Mouse (Mus musculus) intestine, postnatal 0 days (tissue): ENCODE data around the gene Ggt7. TPM values are rescaled to one million over a fixed set of nuclear protein-coding genes. Genes with fewer than 3 reads are reported as not detected.
A peak's percentile ranks its signal among the peaks of the same experiment; 100 is the strongest.

ENCODE experiments used
- ATAC-seq: fragments of 200-750 bp; cut with Nextera tagmentation; 2 replicates; pipeline ENCODE4 v1.8.0; 2017; ENCODE audit warnings: mild to moderate bottlenecking, moderate TSS enrichment, moderate library complexity
- H3K27ac ChIP-seq: fragments of 300-500 bp; sonication (generic); 2 replicates; pipeline ENCODE4 v1.5.1; 2014; ENCODE audit warnings: mild to moderate bottlenecking, low read depth, low read length, moderate library complexity
- H3K27me3 ChIP-seq: fragments of 300-500 bp; sonication (generic); replicated peaks from 2 replicates; pipeline ENCODE4 v1.6.1; 2014; ENCODE audit warnings: low read length, mixed read lengths; ENCODE audit not compliant: control insufficient read depth, insufficient read depth
- H3K36me3 ChIP-seq: fragments of 300-500 bp; sonication (generic); 2 replicates; pipeline ENCODE4 v1.6.1; 2014; ENCODE audit warnings: mild to moderate bottlenecking, moderate library complexity; ENCODE audit not compliant: control insufficient read depth, insufficient read depth
- H3K4me1 ChIP-seq: fragments of 300-500 bp; sonication (generic); replicated peaks from 2 replicates; pipeline ENCODE4 v1.6.1; 2014; ENCODE audit warnings: antibody characterized with exemption, low read length, mixed read lengths; ENCODE audit not compliant: control insufficient read depth, insufficient read depth
- H3K4me2 ChIP-seq: fragments of 300-500 bp; sonication (generic); replicated peaks from 2 replicates; pipeline ENCODE4 v1.6.1; 2014; ENCODE audit warnings: low read depth, mild to moderate bottlenecking, moderate library complexity
- H3K4me3 ChIP-seq: fragments of 300-500 bp; sonication (generic); 2 replicates; pipeline ENCODE4 v1.5.1; 2014; ENCODE audit warnings: low read depth, low read length
- H3K9ac ChIP-seq: fragments of 300-500 bp; sonication (generic); 2 replicates; pipeline ENCODE4 v1.6.1; 2014; ENCODE audit warnings: mild to moderate bottlenecking, low read depth, low read length
- H3K9me3 ChIP-seq: fragments of 300-500 bp; sonication (generic); 2 replicates; pipeline ENCODE4 v1.6.1; 2016; ENCODE audit warnings: mixed run types; ENCODE audit not compliant: control insufficient read depth
- CTCF ChIP-seq: sonication (generic); IDR thresholded peaks from 2 replicates; pipeline ENCODE4 v1.5.1; 2016; ENCODE audit warnings: low read depth, mild to moderate bottlenecking, control low read depth, antibody characterized with exemption, moderate library complexity
- WGBS: fragments of 180-500 bp; shearing (Covaris S2); extraction: QIAGEN DNeasy Blood & Tissue Kit; methylation state at CpG from one replicate; pipeline ENCODE4 v1.1.7; 2014; 5-methylcytosine and 5-hydroxymethylcytosine counted together
- polyA plus RNA-seq: library from polyadenylated mRNA; unstranded; fragments of >200 nt; fragmentation: Nextera tagmentation; extraction: Ambion mirVana; gene quantifications from 2 replicates; pipeline ENCODE4 v1.2.1, GENCODE M21; 2015

Ggt7 gene
- polyA plus RNA-seq, 1 experiment from 2014 or later = 2.6 TPM

DNA sequence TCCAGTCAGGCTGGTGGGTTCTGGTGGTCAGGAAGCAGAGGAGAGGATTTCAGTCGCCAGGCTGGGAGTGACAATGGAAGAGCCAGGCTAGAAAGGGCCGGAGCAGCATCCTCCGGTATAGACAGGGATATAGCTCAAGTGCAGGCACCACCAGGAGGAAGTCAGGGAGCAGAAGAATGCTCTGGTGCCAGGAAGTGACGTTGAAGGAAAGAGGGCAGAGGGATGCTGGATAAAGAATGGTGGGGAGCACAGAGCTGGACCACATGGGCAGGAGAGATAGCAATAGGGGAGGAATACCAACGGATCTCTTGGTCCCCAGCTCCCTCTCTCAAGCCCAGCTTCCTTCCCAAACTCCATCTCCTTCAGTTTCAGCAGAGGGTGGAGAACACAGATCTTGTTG lies 4.5 kb downstream of the Ggt7 start:
- H3K27ac ChIP-seq = no peak overlapping the region

GRCm38 (mm10) chr2:155512479-155512878 lies 5.6 kb downstream of the Ggt7 start:
- Histone ChIP-seq H3K4me2 (no peak overlapping the region), H3K36me3 (no peaks in the 10 kb centered on the region), H3K4me3 (no peak overlapping the region), H3K27ac (no peak overlapping the region), H3K9me3 (no peaks in the 10 kb centered on the region), H3K9ac (no peak overlapping the region), H3K4me1 (no peaks in the 10 kb centered on the region), H3K27me3 (peaks cover 6% of the 10 kb centered on the region; the same call in 1 of the 2 replicates)
- ATAC-seq = no peak
- 54% methylated on average over 4 of the region's 4 CpGs for WGBS
- TF ChIP-seq CTCF = peak; percentile 84

More for the DNA sequence above, 4.5 kb downstream of the Ggt7 start:
- WGBS = 70% methylated on average over 5 of the region's 5 CpGs
- no peak for ATAC-seq
- no peaks in the 10 kb centered on the region for H3K36me3 ChIP-seq
- H3K9ac ChIP-seq = no peak overlapping the region
- H3K27me3 ChIP-seq = peaks cover 6% of the 10 kb centered on the region; the same call in 1 of the 2 replicates
- H3K9me3 ChIP-seq = no peaks in the 10 kb centered on the region
- H3K4me2 ChIP-seq = no peak overlapping the region
- no peak overlapping the region for H3K4me3 ChIP-seq
- no peak for TF ChIP-seq CTCF
- H3K4me1 ChIP-seq = no peaks in the 10 kb centered on the region

- H3K4me2 ChIP-seq = no peak overlapping the region
- WGBS = 74% methylated on average over 10 of the region's 10 CpGs
- no peaks in the 10 kb centered on the region for H3K27me3 ChIP-seq
- no peak overlapping the region for H3K9ac ChIP-seq
- H3K4me1 ChIP-seq = no peaks in the 10 kb centered on the region
- TF ChIP-seq CTCF = no peak
- H3K9me3 ChIP-seq = no peaks in the 10 kb centered on the region
- no peaks in the 10 kb centered on the region for H3K36me3 ChIP-seq
- no peak for ATAC-seq
- H3K4me3 ChIP-seq = no peak overlapping the region
- H3K27ac ChIP-seq = no peak overlapping the region
These were observed 10.1 kb downstream of the Ggt7 start for GRCm38 (mm10) chr2:155507721-155508470.

- Histone ChIP-seq H3K4me2 (no peak overlapping the region), H3K4me3 (no peak overlapping the region), H3K27ac (no peak overlapping the region), H3K36me3 (no peaks in the 10 kb centered on the region), H3K9me3 (no peaks in the 10 kb centered on the region), H3K4me1 (no peaks in the 10 kb centered on the region), H3K9ac (no peak overlapping the region), H3K27me3 (no peaks in the 10 kb centered on the region)
- TF ChIP-seq CTCF = no peak
- no peak for ATAC-seq
- WGBS = 86% methylated on average over 9 of the region's 9 CpGs
These were observed 12.2 kb downstream of the Ggt7 start for GRCm38 (mm10) chr2:155505811-155506210.

DNA sequence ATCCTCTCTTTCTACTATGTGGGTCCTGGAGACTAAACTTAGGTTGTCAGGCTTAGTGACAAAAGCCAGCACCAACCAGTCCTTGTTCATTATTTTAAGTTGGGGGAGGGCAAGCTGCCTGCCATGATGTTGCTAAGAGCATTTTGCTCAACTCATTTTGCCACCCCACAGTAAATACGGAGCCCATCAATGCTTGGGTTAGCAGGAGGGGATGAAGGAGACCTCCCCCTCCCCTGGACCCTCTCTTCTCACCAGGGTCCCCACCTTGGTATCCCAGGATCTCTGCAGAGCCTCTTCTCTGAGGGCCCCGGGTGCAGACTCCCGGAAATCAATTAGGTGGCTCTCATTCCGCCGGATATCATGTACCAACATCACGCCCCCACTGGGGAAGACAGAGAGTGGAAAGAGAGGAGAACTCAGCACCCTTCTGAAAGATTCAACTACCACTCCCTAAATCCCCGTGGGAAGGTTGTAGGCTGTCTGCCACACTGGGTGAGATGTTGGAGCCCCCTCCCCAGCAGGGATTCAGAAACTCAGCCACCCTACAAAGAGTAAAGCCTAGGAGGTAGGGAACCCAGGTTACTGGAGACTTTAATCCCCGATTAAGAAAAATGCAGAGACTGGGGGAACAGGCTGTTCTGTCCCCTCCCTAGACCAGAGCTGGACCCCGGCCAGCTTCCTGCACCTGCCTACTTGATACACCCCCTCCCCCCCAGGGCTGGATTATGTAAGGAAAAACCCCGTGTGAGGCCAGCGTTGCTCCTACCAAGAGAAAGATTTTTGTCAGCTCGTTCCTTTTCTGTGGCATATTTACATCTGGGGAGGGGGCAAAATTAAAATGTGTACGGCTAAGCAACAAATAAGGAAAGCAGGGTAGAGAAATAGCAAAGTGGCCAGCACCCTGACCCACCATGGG lies 13.3 kb downstream of the Ggt7 start:
- ATAC-seq = no peak
- no peak for TF ChIP-seq CTCF
- H3K27me3 ChIP-seq = no peaks in the 10 kb centered on the region
- H3K4me1 ChIP-seq = no peaks in the 10 kb centered on the region
- no peak overlapping the region for H3K4me3 ChIP-seq
- 54% methylated on average over 13 of the region's 13 CpGs for WGBS
- no peak overlapping the region for H3K9ac ChIP-seq
- H3K9me3 ChIP-seq = no peaks in the 10 kb centered on the region
- no peaks in the 10 kb centered on the region for H3K36me3 ChIP-seq
- no peak overlapping the region for H3K4me2 ChIP-seq
- H3K27ac ChIP-seq = no peak overlapping the region

DNA sequence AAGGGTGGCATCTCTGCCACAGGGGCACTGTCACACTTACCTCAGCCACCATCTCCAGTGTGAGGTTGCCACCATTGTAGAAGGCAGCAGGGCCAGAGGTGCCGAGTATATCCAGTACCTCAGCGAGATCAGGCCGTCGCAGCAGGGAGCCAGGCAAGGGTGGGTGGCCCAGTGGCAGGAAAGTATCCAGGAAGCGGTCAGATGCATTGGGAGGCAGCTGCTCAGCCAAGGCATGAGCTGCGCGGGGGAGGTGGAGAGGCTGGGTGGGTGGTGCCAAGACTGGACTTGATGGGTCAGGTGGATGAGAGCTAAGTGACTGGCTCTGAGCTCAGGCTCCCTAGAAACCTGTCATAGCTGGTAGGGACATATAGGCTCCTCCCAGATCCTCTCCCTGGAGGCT lies 15.4 kb downstream of the Ggt7 start:
- H3K9ac ChIP-seq = no peak overlapping the region
- no peak overlapping the region for H3K27ac ChIP-seq
- no peak overlapping the region for H3K4me2 ChIP-seq
- no peaks in the 10 kb centered on the region for H3K36me3 ChIP-seq
- H3K9me3 ChIP-seq = no peaks in the 10 kb centered on the region
- no peak overlapping the region for H3K4me3 ChIP-seq
- no peaks in the 10 kb centered on the region for H3K4me1 ChIP-seq
- H3K27me3 ChIP-seq = no peaks in the 10 kb centered on the region
- no peak for TF ChIP-seq CTCF
- WGBS = 64% methylated on average over 7 of the region's 7 CpGs
- no peak for ATAC-seq
